Mouse (Mus musculus): Measurements from ENCODE around the gene Prkcq.

DNA sequence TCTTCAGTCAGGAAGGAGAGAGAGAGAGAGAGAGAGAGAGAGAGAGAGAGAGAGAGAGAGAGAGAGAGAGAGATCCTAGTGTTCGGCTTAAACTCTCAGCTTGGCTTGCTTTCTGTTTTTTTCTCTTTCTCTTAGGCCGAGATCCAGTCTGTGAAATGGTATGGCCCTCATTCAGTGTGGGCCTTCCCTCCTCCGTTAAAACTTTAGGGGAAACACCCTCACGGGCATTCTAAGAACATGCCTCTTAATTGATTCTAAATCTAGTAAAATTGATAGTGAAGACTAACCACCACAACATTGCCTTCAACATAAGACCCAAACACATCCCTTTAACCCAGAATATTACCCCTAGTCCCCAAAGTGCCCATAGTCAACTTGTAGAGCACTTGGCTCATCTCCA, 66.3 kb downstream of the Prkcq start:
- TF ChIP-seq GATA1 (IDR thresholded peaks at IDR 0.05; ENCODE audit: low read length): no peak
- no peak for TF ChIP-seq TAL1 (IDR thresholded peaks at IDR 0.05; ENCODE audit: low read length)

All from erythroblast, embryonic 14.5 days (primary cell).